Mouse (Mus musculus): Measurements from ENCODE around the gene Gtdc1. TPM values are rescaled to one million over a fixed set of nuclear protein-coding genes. Genes with fewer than 3 reads are reported as not detected.

Gene Gtdc1
- total RNA-seq (2021): 10 to 100 TPM; 12.0 to 12.5 TPM
- polyA plus RNA-seq (2012; rRNA removed): 0.78 and 1.0 TPM in 2 replicates
- long read RNA-seq, partial matches to known transcripts: 2 of 6 reads
- long read RNA-seq, other reads (novel, unspliced or antisense): 4 of 6 reads

DNA sequence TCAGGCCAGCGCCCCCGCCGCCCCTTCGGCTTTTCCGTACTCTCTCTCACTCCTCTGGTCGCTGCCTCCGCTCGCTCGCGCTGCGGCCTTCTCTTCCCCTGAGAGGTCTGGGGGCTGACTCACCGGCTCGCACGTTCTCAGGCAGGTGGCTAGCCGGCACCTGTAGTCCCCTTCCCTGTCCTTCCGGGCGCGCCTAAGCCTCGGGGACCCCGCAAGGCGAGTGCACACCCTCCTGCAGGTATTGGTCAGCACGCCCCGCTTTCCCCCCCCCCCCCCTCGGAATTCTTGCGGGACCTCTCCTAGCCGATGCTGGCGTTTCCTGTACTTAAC, at the start of gene Gtdc1:
Gtdc1 (minus strand) TSS at position 176 of the 330 bp plus-strand sequence.
- DNase-seq: no peak

DNA sequence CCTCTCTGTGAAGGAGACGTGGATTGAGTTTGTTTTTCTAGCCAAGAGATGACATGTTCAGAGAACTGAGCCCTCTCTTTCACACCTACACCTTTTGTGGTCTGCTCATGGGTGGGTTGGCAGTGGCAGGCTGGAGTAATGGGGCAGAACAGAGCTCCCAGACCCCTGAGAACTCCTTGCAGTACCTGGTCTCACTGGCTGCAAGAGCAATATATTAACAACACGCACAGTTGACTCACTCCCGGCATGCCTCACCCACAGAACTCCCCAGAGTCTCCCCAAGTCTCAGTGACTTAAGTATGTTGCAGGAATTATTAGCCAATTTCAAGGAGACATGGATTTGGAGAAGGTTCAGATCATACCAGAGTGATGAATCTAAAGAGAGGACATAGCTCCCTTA, 49.6 kb upstream of the Gtdc1 start:
- no peak for DNase-seq

DNA sequence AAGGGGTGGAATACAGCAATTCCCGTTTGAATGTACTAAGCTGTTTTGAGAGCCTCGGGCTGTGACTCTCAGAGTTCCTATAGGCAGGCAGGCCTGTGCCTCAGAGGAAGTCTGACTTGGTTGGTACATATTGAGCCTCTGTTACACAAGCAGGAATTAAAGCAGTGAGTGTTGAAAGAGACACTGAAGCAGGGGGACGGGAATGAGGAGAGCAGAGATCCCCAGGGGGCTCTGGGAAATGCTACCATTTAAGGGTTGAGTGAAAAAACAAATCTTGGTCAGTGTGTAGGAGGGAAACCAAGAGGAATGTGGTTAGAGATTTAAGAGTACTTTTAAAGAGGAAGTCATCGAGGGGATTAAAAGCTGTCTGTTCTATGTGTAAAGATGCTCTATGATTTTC, 49.0 kb upstream of the Gtdc1 start:
- no peak for DNase-seq

DNA sequence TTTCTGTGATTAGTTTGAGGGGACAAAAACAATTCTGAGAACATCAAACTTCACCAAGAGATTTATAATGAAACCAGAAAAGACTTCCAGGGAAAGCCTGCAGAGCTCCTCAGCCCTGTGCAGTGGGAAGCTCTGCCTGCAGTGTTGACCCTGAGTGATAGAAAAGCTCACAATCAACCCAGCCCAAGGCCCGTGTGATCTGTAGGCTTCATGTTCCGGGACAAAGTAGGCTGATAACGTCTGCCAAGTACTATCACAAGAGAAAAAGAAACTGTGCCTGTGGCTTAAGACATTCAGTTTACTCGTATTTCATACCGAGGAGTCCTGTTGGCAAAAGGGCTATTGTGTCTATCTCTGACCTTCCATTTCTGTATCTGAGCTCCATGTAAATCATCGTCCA, 46.4 kb upstream of the Gtdc1 start:
- peak; percentile 40 for DNase-seq

DNA sequence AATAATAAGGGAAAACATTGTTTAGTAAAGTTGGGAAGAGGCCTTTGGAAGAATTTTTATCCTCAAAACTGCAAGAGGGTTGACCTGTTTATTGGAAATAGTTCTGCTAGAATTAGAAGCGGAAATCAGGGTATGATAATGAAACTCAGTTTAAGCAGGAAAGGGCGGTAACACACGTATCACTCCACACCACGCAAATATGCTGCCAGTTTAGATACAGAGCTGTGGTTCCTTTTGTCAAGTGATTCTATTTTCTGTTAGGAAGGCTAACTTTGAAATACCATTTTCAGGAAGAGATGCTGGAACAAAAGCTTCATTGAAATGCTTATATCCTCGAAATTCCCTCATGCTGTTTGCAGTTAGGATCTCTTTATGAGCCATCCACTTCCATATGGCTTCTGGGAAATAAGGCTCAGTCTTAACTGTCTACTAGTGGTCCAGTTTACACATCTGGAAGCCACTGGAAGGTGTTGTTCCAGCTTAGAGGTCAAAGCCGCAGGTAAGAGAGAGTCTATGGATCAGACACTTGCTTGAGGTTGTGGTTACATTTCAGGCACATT, 42.7 kb upstream of the Gtdc1 start:
- DNase-seq: no peak

DNA sequence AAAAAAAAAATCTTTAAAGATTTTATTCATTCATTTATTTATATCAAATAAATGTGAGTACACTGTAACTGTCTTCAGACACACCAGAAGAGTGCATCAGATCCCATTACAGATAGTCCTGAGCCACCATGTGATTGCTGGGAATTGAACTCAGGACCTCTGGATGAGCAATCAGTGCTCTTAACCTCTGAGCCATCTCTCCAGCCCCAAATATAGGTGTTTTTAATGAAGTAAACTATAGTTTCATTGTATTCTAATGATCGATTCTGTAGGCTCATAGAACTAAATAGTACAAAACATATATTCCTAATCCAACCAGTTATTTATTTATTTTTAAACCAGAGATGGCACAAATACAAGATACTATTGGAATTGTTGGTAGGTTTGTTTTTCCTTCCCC, 42.2 kb upstream of the Gtdc1 start:
- no peak for DNase-seq

DNA sequence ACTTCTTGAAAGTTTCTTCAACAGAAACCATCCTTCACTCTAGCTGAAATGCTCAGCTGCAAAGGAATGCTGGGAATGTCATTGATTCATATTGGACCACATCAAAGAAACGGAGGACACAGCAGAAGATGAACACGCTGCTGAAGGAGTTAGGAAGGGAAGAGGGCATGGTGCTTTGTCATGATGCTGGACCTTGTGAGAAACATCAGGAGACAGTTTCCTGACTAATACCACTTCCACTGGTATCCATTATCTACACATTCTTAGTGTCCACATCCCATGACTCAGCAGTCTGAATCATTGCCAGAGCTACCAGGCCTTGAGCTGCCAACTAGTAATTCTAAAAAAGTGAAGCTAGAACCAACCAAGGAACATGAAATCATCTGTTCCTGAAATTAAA, 41.8 kb upstream of the Gtdc1 start:
- peak; percentile 91 for DNase-seq

DNA sequence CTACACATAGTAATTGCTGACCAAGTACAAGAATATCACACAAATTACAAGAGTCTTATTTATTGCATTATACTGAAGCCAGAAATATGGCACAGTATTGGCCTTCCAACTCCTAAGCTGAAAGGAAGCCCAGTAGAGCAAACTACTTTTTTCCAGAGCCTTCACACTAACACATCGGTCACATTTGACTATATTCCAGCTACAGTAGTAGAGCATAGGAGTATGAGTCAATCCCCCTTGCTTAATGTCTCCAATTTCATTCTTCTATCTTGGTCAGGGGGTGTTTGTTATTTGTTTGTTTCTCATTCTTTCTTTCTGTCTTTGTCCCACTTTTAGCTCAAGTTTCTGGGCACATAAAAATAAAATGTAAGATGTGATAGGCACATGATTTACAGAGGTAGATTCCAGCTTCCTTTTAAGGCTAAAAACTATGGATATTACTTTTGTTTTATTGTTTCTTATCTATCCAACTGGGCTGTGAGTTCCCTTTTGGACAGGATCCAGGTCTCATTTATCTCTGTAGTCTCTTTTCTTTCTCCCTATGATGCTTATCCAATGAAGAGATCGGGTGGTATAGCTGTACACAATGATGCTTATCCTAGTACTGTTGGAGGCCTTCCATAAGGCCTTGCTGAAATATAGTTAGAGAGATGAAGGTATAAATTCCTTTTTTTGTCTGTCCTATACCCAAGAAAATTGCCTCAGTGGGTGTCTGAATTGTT, 38.5 kb upstream of the Gtdc1 start:
- no peak for DNase-seq

DNA sequence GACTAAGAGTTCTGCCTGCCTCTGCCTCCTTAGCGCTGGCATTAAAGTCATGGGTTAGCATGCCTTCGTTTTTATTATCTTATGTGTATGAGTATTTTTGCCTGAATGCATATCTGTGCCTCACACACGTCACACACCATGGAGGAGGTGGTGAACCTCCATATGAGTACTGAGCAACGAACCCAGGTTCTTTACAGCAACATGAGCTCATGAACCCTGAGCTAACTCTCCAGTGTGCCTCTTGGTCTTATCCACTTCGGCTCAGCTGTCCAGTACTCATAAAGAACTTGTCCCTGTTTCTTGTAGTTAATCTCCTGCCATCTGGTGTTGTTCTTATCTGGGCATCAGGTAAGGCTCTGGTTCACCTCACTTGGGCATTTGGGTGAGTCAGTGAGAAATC, 35.2 kb upstream of the Gtdc1 start:
- DNase-seq: no peak

DNA sequence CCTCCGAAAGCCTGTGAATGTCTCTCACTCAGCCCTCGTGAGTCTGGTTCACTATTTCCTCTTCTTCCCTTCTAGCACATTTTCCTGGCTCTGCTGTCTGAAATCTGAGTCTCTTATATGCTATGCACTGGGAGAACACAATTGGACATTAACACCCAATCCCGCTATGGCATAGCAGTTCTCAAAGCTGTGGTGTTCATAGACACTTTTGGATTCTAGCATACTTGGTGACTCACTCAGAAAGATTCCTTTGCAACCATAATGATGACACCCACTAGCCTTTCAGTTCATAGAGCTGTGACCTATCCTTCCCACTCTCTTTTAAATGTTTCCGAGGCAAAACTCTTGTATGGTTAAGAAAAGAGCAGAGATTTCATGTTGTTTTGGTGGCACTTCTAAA, 33.7 kb upstream of the Gtdc1 start:
- no peak for DNase-seq

DNA sequence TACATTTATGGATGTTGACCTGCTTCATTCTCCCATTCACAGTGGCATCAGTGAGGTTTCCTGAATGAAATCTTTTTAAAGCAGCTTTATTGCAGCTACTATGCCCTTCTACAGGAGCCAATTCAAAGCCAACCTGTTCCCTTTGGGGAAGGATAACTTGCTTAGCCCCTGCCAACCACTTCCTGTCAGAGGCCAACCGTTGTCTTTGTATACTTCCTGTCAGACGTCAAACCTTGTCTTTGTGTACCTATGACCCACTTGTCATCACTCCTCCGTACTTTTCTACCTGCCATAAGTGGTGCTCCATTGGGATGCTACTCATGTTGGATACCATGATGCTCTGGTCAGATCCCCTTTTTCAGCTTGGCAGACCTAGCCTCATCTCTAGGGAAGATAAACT, 33.1 kb upstream of the Gtdc1 start:
- no peak for DNase-seq

DNA sequence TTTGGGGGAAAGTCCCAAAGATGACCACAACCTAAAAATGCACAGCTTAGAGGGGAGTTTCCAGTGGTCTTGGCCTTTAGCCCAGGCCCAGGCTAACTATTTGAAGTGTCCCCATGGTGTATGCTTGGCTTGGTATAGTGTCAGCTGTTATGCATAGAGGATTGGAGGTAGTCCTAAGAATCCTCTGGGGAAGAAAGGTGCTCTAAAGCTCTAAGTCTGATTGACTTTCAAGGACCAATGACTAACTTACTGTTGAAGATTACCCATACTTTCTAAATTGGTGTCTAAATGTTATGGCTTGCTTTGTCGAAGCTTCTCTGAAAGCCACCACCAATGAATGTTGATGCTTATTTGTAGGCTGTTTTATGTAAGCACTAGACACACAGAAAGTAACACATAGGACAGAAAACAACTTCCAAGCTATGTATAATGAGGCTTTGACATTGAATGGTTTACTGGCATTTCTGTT, 29.9 kb upstream of the Gtdc1 start:
- no peak for DNase-seq

DNA sequence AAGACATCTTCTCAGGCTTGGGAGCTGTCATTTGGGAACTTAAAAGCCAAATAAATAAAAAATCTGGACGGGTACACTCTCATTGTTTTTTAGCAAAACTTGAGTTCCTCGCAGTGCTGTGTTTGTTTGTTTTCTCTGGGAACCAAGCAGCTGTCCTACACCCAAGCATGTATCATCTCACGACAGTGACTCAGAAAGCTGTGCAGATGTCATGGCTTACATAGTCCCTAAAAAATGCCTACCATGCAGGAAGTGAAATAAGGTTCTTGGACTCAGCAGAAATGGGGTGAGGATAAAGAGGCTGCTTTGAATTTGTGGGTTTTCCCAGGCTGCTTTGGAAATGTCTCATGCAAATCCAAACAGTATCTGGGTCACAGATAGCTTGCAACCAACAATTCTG, 28.8 kb upstream of the Gtdc1 start:
- DNase-seq: peak; percentile 52

DNA sequence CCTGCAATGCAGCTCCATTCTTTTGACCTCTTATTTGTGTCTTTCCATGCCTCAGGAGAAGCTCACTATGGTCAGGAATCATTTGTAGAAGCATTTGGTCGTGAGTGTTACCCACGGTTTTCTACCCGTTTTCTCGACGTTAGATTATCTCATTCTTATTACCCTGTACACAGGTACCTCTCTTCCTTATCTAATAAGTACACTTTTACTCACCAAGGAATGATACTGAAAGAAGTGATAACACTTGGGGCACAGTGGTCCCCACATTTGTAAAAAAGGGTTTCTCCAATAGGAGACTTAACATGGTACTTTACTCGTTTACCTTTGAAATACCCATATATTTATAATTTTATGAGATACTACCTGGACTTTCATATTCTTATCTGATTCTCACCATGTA, 28.0 kb upstream of the Gtdc1 start:
- no peak for DNase-seq

DNA sequence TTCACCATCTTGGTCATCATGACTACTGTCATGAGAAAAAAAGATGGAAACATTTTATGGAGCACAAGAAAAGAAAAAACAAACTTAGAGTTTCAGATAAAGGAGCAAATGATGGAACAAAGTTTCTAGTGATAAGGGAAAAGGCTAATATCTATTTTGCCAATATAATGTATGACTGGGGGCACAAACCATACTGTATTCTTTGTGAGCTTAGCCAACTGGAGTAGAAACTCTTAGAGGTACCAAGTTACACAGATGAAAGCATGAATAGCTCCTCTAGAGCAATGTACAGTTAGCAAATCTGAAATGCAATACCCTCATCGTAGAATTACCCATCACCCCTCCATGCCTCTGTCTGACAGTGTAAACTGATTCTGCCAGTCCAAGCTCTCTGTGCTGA, 26.7 kb upstream of the Gtdc1 start:
- no peak for DNase-seq

DNA sequence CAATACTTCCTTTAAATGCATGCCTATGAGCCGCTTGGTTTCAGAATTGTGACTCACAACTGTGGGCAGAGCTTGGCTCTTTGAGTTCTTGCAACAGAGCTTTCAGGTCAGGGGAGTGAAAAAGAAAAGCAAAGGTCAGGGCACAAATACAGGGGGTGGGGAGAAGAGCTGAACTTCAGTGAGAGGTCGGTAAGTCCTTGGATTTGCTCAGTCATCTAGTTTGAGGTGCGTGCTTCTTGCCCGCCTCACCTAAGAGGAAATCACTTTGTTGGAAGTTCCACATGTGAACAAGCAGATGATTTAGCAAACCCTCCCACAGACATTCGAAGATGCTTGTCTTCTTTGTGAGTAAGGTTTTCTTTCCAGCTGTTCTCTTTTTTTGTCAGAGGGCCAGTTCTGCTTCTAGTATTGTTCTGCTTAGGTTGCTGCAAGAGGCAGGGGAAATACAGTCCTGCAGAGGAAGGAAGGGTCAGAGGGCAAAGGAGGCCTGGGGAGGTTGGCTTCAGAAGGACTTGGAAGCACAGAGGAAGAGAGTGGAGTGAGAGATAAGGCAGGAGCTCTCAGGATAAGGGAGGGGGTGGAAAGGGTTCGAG, 25.5 kb upstream of the Gtdc1 start:
- DNase-seq: peak; percentile 79

DNA sequence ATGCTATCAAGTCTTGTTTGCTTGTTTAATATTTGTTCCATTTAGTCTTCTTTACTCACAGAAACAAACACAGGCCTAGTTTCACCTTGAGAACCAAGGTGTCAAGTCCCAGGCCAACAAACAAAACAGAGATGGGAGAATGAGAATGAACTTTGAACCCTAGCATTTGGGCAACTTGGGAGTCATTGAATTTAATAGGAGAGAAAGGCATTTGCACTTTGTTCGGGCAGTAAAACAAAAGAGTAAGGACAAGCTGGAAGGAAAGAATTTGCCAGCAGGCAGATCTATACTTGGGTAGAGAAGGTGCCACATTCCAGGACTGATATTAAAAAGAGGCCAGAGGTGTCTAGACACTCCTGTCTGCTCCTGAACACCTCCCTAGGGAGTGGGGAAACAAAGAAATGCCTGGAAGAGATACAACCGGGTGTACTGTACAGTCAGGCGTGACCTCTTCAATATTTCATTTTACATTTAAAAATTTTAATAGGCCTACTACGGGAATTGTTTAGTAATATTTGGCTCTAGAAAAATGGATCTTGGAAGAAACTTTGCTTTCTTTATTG, 24.3 kb upstream of the Gtdc1 start:
- no peak for DNase-seq

DNA sequence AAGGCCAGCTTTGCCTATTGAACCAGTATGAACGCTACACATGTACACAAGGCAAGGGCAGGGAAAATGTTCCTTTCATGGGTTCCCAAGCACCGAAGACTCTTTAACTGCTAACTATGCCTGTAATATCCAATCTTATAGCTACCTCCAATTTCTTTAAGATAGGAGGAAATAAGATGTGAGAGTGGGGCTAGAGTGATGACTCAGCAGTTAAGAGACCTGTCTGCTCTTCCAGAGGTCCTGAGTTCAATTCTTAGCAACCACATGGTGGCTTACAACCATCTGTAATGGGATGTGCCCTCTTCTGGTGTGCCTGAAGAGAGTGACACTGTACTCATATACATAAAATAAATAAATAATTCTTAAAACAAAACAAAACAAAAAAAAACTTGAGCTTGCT, 17.2 kb upstream of the Gtdc1 start:
- no peak for DNase-seq

DNA sequence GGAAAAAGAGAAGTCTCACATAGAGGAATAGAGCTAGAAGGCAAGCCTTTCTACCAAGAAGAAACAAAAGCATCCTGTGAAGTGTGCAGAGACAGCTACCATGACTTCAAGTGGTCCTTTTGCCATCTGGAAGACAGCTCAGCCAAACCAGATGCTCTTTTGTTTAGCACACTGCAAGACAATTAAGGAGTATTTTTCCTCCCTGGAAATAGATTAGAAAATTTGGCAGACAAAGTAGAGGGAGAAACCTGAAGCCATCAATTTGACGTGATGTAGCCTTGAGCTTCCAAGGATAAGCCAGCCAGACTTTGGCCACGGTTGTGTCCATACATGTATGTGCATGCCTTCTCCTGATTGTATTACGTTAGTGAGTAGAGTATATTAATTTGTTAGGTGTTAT, 3.5 kb upstream of the Gtdc1 start:
- DNase-seq: peak; percentile 38

DNA sequence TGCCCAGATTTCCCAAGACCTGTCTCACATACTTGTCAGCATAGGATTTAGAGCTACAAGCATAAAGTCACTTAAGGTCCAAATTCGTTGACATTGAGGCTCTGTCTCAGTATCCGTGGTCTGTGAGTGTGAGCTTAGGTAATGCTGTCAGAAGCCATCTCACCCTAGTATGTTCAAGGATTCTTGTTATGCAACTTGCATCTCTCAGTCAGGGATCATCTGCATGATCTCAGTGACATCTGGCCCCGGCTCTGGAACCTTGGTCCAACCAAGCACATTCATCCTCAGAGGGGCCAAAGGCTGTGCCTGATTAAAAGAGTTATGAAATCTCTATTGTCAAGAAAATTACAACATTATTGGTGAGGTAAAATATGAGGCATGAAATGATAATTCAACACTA, 1.2 kb upstream of the Gtdc1 start:
- peak; percentile 85 for DNase-seq

DNA sequence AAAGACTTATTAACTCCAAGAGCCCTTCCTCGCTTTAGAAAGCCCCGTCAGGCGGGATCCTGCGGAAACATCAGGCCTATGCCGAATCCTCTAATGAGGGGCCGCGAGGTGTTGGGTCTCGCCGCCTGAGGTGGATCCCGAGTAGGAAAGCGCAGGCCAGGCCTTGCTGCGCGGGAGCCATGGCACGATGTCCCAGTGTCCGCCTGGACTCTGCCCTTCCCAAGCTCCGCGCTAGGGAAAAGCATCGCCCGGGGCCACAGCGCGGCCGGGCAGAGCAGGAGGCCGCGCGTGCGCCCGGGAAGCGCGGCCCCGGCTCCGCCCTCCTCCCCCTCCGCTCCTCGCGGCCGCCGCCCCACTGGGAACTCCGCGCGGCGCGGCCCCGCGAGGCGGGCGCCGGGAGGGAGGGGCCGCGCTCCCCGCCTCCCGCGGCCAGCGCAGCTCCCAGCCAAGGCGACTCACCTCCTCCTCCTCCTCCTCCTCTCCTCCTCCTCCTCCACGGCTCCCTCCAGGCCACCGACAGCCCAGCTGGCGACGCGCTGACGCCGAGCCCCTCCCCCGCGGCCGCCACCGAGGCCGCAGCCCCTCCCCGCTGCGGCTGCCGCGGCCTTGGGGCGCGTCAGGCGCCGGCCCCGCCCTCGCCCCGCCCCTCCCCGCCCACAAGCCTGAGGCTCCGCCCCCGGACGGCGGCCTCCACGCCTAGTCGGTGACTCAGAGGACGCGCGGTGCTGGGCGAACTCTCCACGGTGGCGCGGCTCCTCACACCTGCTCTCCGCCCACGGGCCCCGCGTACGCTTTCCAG, 575 bp downstream of the Gtdc1 start:
- DNase-seq: peak; percentile 98

DNA sequence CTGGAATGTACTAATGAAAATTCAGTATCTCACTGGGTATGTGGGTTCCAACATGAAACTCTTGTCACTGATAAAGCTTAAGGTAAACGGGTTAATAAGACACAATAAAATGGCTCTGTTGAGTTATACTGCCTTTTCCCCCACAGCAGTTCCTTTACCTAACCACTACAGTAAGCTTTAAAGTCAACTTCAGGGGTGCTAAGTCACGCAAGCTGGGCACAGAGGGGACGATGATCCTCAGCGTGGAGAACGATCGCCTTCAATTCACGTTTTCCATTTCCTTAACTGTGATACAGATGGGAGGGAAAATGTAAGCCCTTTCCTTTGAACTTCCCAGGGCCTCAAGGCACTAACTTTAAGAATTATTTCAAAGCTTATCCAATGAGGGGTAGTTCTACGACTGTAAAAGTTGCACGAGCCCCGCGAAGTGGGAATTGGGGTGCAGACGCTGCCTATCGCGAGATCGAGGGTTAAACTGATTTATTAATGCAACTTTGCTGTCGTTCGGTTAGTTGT, 1.2 kb downstream of the Gtdc1 start:
- no peak for DNase-seq

All from adrenal gland, adult 2 months (tissue).